ENCODE assay signal across 8 mouse cellular contexts in genomic region chrX:152781720-152782403, GRCm38 (mm10). TPM values are rescaled to one million over a fixed set of nuclear protein-coding genes. Genes with fewer than 3 reads are reported as not detected.
DNase-seq lines count a peak whose midpoint lies in the region; ATAC-seq and TF ChIP-seq lines count a peak whose summit lies in the region.

Gene Gpr143, plus strand, starts transcription at chrX:152781921.

- no peak for TF ChIP-seq CTCF in layer of hippocampus, adult 2 months (conservative IDR thresholded peaks at IDR 0.05)
- TF ChIP-seq CTCF in brain, embryonic 14.5 days (IDR thresholded peaks at IDR 0.05; ENCODE audit: borderline replicate concordance, extremely low read depth, insufficient read depth, insufficient read length), result no peak

- H3K27me3 ChIP-seq in midbrain, embryonic 15.5 days (replicated peaks), result peaks cover 6% of the 10 kb centered on the region; the same call in 1 of the 2 replicates

- peak within 1 kb of the TSS; percentile 29; the same call in 1 of the 2 replicates for H3K4me3 ChIP-seq in layer of hippocampus, adult 2 months
- H3K4me3 ChIP-seq in midbrain, embryonic 15.5 days, result peak within 1 kb of the TSS; percentile 24

- no peak within 1 kb of the TSS for H3K27ac ChIP-seq in layer of hippocampus, adult 2 months
- H3K27ac ChIP-seq in midbrain, embryonic 15.5 days, result no peak within 1 kb of the TSS

- TF ChIP-seq POLR2A in brain, embryonic 14.5 days (IDR thresholded peaks at IDR 0.05; ENCODE audit: borderline replicate concordance, extremely low read depth, insufficient read depth, insufficient read length, poor library complexity, severe bottlenecking), result no peak

- H3K4me2 ChIP-seq in midbrain, embryonic 15.5 days, result peak within 1 kb of the TSS; percentile 53

- no peaks in the 10 kb centered on the region for H3K9me3 ChIP-seq in midbrain, embryonic 15.5 days

- WGBS in midbrain, embryonic 15.5 days, result 32% methylated on average over 26 of the region's 26 CpGs

- DNase-seq in layer of hippocampus, adult 2 months (ENCODE audit: low spot score in 2 of 2), result no peak
- DNase-seq in layer of hippocampus, adult 11-12 months (ENCODE audit: low spot score), result no peak
- peak; percentile 26 for DNase-seq in brain, embryonic 14.5 days (ENCODE audit: low read depth)
- DNase-seq in heart, postnatal 14 days, result peak; percentile 6 to 9
- peak; percentile 48 to 69 for DNase-seq in kidney, postnatal 36 days
- DNase-seq in MN1 (ENCODE audit: low spot score), result no peak

- H3K9ac ChIP-seq in midbrain, embryonic 15.5 days, result peak within 1 kb of the TSS; percentile 14; the same call in 1 of the 2 replicates

- no peaks in the 10 kb centered on the region; the same call in 1 of the 2 replicates for H3K4me1 ChIP-seq in midbrain, embryonic 15.5 days

- H3K36me3 ChIP-seq in midbrain, embryonic 15.5 days (replicated peaks), result no peaks in the 10 kb centered on the region

- intact Hi-C loops in heart, postnatal 14 days (cut with DNase I), result no loop called here

- peak; percentile 54 for ATAC-seq in midbrain, embryonic 15.5 days (replicated peaks)
- no peak for ATAC-seq in erythroid progenitor cell, adult 5-6 weeks (replicated peaks; ENCODE audit: low FRiP score, poor library complexity, severe bottlenecking)

RNA-seq across cellular contexts. Expression of gene Gpr143, which starts in this region (rescaled TPM):
- under 1 TPM in 1 of 2 experiments, not detected in 1; 0.54 TPM for total RNA-seq in layer of hippocampus, adult 2 months (2021)
- polyA plus RNA-seq in brain, embryonic 14.5 days (2012; rRNA removed), result 0.14 and 0.26 TPM in 2 replicates
- total RNA-seq in heart, postnatal 14 days (2021), result not detected
- polyA plus RNA-seq in midbrain, embryonic 15.5 days (2015; fragmentation: Nextera tagmentation; extraction: Ambion mirVana), result 0.24 and 0.25 TPM in 2 replicates
- total RNA-seq in erythroid progenitor cell, adult 5-6 weeks (2015; ENCODE audit: low replicate concordance), result not detected in 2 replicates
- total RNA-seq in erythroid progenitor cell, adult 5-6 weeks (2017; ENCODE audit: low replicate concordance), result not detected in 2 replicates

Comparison
In these comparisons a context has a peak if more than half of its experiments do, and no peak if none do; other contexts are left out.
1. Peak in DNase-seq in brain, embryonic 14.5 days; RNA of the gene not detected or under 1 TPM.
2. Peak in DNase-seq in heart, postnatal 14 days; RNA of the gene not detected or under 1 TPM.
3. Peak in ATAC-seq, H3K4me3 ChIP-seq, H3K9ac ChIP-seq and H3K4me2 ChIP-seq in midbrain, embryonic 15.5 days; RNA of the gene not detected or under 1 TPM.
4. DNase-seq: peak in kidney, postnatal 36 days (2 of 2); none in layer of hippocampus, adult 2 months (0 of 2), layer of hippocampus, adult 11-12 months (single experiment) and MN1 (single experiment).